Mouse (Mus musculus): ENCODE measurements around the gene Xpr1.

The Xpr1 gene

GRCm38 (mm10) chr1:155250531-155251135 is 166.6 kb downstream of the Xpr1 start:
- DNase-seq (ENCODE audit: low read depth) = no peak

- DNase-seq (ENCODE audit: low read depth) = no peak
These were observed 167.3 kb downstream of the Xpr1 start for GRCm38 (mm10) chr1:155249896-155250295.

- DNase-seq (ENCODE audit: low read depth) = no peak
These were observed 169.2 kb downstream of the Xpr1 start for GRCm38 (mm10) chr1:155248041-155248440.

GRCm38 (mm10) chr1:155247441-155247840 is 169.8 kb downstream of the Xpr1 start:
- DNase-seq (ENCODE audit: low read depth) = no peak

GRCm38 (mm10) chr1:155245516-155245915 is 171.7 kb downstream of the Xpr1 start:
- DNase-seq (ENCODE audit: low read depth) = no peak

GRCm38 (mm10) chr1:155244771-155245211 is 172.4 kb downstream of the Xpr1 start:
- DNase-seq (ENCODE audit: low read depth) = peak; percentile 65

GRCm38 (mm10) chr1:155243797-155244770 is 173.1 kb downstream of the Xpr1 start, which contains the start of gene BC034090:
Gene BC034090 (minus strand): TSS chr1:155244444.
- DNase-seq (ENCODE audit: low read depth) = peak; percentile 83

GRCm38 (mm10) chr1:155242488-155242745 is 174.8 kb downstream of the Xpr1 start:
- DNase-seq (ENCODE audit: low read depth) = no peak

- no peak for DNase-seq (ENCODE audit: low read depth)
These were observed 175.3 kb downstream of the Xpr1 start for GRCm38 (mm10) chr1:155241701-155242487.

- DNase-seq (ENCODE audit: low read depth) = no peak
These were observed 177.1 kb downstream of the Xpr1 start for GRCm38 (mm10) chr1:155239962-155240717.

GRCm38 (mm10) chr1:155239169-155239568 is 178.0 kb downstream of the Xpr1 start:
- DNase-seq (ENCODE audit: low read depth) = no peak

- DNase-seq (ENCODE audit: low read depth) = no peak
These were observed 179.1 kb downstream of the Xpr1 start for GRCm38 (mm10) chr1:155238126-155238525.

- no peak for DNase-seq (ENCODE audit: low read depth)
These were observed 179.8 kb downstream of the Xpr1 start for GRCm38 (mm10) chr1:155237390-155237789.

GRCm38 (mm10) chr1:155236306-155237024 is 180.8 kb downstream of the Xpr1 start:
- no peak for DNase-seq (ENCODE audit: low read depth)

- DNase-seq (ENCODE audit: low read depth) = no peak
These were observed 181.6 kb downstream of the Xpr1 start for GRCm38 (mm10) chr1:155235641-155236040.

- peak; percentile 86 for DNase-seq (ENCODE audit: low read depth)
These were observed 183.1 kb downstream of the Xpr1 start for GRCm38 (mm10) chr1:155233931-155234607.

- DNase-seq (ENCODE audit: low read depth) = no peak
These were observed 183.8 kb downstream of the Xpr1 start for GRCm38 (mm10) chr1:155233378-155233777.

- no peak for DNase-seq (ENCODE audit: low read depth)
These were observed 184.4 kb downstream of the Xpr1 start for GRCm38 (mm10) chr1:155232786-155233185.

- no peak for DNase-seq (ENCODE audit: low read depth)
These were observed 184.8 kb downstream of the Xpr1 start for GRCm38 (mm10) chr1:155232385-155232784.

Measured in NIH3T3 (cell line).